Mouse (Mus musculus) kidney, embryonic 15.5 days (tissue): ENCODE measurements around the gene Mrpl16. TPM values are rescaled to one million over a fixed set of nuclear protein-coding genes. Genes with fewer than 3 reads are reported as not detected.
A peak's percentile ranks its signal among the peaks of the same experiment; 100 is the strongest.

Experiments
- ATAC-seq: fragments of 200-750 bp; cut with Nextera tagmentation; replicated peaks from 2 replicates; pipeline ENCODE4 v1.8.0; 2017; ENCODE audit warnings: moderate TSS enrichment; ENCODE audit not compliant: low FRiP score
- H3K27ac ChIP-seq: fragments of 300-500 bp; sonication (generic); 2 replicates; pipeline ENCODE4 v1.5.1; 2015; ENCODE audit warnings: mild to moderate bottlenecking, inconsistent platforms
- H3K27me3 ChIP-seq: fragments of 300-500 bp; sonication (generic); 2 replicates; pipeline ENCODE4 v1.6.1; 2015; ENCODE audit warnings: inconsistent platforms
- H3K36me3 ChIP-seq: fragments of 300-500 bp; sonication (generic); 2 replicates; pipeline ENCODE4 v1.6.1; 2015; ENCODE audit warnings: inconsistent platforms
- H3K4me1 ChIP-seq: fragments of 300-500 bp; sonication (generic); 2 replicates; pipeline ENCODE4 v1.6.1; 2015; ENCODE audit warnings: inconsistent platforms
- H3K4me2 ChIP-seq: fragments of 300-500 bp; sonication (generic); 2 replicates; pipeline ENCODE4 v1.6.1; 2015; ENCODE audit warnings: moderate library complexity, mild to moderate bottlenecking, inconsistent platforms
- H3K4me3 ChIP-seq: fragments of 300-500 bp; sonication (generic); replicated peaks from 2 replicates; pipeline ENCODE4 v1.5.1; 2015; ENCODE audit warnings: mild to moderate bottlenecking, inconsistent platforms
- H3K9ac ChIP-seq: fragments of 300-500 bp; sonication (generic); 2 replicates; pipeline ENCODE4 v1.6.1; 2015; ENCODE audit warnings: mild to moderate bottlenecking, inconsistent platforms
- H3K9me3 ChIP-seq: fragments of 300-500 bp; sonication (generic); replicated peaks from 2 replicates; pipeline ENCODE4 v1.6.1; 2016; ENCODE audit warnings: inconsistent platforms
- WGBS: fragments of 180-500 bp; shearing (Covaris S2); methylation state at CpG from one replicate; pipeline ENCODE4 v1.1.7; 2015; ENCODE audit warnings: mixed read lengths; 5-methylcytosine and 5-hydroxymethylcytosine counted together
- polyA plus RNA-seq: library from polyadenylated mRNA; unstranded; fragments of >200 nt; fragmentation: Nextera tagmentation; extraction: Ambion mirVana; gene quantifications from 2 replicates; pipeline ENCODE4 v1.2.1, GENCODE M21; 2015

Mrpl16 gene
- 52.2 and 52.6 TPM in 2 replicates for polyA plus RNA-seq

DNA sequence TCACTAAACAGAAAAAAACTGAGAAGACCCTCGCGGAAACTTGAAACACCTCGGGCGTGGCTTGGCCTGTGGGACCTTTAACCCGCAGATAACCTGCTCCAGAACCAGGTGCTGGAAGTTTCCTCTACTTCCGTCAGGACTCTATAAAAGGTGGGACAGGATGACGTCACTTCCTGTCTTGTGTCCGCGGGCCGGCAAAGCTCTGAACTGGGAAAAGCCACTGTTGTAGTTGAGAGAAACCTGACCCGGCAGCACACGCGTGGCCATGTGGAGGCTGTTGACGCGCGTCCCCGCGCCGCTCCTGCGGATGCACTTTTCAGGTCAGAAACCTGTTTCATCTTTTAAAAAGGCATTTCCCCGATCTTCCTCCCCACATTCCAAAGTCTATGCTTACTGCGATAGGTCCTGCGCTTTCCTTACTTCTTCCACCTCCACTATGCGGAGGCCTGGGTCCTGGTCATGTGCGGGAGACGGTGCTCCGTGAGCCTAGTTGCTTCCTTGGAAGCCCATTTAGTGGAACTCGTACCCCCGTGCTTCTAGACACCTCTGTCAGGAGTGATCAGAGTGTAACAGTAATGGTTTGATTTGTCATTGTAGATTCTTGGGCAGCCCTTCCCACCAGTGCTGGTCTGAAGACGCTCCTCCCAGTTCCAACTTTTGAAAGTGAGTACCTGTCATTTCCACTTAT lies at the start of gene Mrpl16:
Gene Mrpl16, plus strand, starts transcription at position 187 of the 688 bp plus-strand sequence.
- Histone ChIP-seq H3K4me2 (peak within 1 kb of the TSS; percentile 79), H3K9ac (peak within 1 kb of the TSS; percentile 74), H3K27ac (peak within 1 kb of the TSS; percentile 72), H3K4me1 (peaks cover 10% of the 10 kb centered on the region), H3K27me3 (no peaks in the 10 kb centered on the region), H3K4me3 (peak within 1 kb of the TSS; percentile 74), H3K9me3 (no peaks in the 10 kb centered on the region), H3K36me3 (peaks cover 28% of the 10 kb centered on the region)
- WGBS, result under 1% methylated on average over 30 of the region's 30 CpGs
- peak; percentile 92 for ATAC-seq

- Histone ChIP-seq H3K36me3 (no peaks in the 10 kb centered on the region), H3K4me3 (no peak overlapping the region), H3K27ac (no peak overlapping the region), H3K9ac (no peak overlapping the region), H3K4me2 (no peak overlapping the region), H3K9me3 (no peaks in the 10 kb centered on the region), H3K4me1 (no peaks in the 10 kb centered on the region), H3K27me3 (no peaks in the 10 kb centered on the region)
- ATAC-seq, result no peak
- WGBS, result 91% methylated on average over 2 of the region's 2 CpGs
Observed at GRCm38 (mm10) chr19:11723870-11724269, 46.3 kb upstream of the Mrpl16 start.

DNA sequence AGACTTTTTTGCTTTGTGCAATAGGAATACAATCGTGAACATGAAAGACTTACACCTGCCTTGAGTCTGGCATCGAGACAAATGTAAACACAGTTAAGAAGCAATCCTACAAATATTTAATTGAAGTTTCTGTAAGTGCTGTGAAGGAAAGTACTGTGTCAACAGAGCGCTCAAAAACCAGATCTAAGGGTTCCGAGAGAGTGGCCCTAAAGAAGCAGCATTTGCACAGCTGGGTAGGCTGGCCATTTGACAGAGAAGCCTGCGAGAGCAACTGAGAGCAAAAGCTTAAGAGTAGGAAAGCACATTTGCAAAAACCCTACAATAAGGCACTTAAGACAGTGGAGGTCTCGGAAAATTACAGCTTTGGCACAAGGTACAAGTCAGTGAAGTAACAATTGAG lies 45.9 kb upstream of the Mrpl16 start:
- WGBS, result 86% methylated on average over 6 of the region's 6 CpGs
- no peaks in the 10 kb centered on the region for H3K27me3 ChIP-seq
- H3K36me3 ChIP-seq, result no peaks in the 10 kb centered on the region
- H3K27ac ChIP-seq, result no peak overlapping the region
- no peak for ATAC-seq
- no peaks in the 10 kb centered on the region for H3K9me3 ChIP-seq
- H3K4me1 ChIP-seq, result no peaks in the 10 kb centered on the region
- no peak overlapping the region for H3K4me3 ChIP-seq
- no peak overlapping the region for H3K4me2 ChIP-seq
- no peak overlapping the region for H3K9ac ChIP-seq

DNA sequence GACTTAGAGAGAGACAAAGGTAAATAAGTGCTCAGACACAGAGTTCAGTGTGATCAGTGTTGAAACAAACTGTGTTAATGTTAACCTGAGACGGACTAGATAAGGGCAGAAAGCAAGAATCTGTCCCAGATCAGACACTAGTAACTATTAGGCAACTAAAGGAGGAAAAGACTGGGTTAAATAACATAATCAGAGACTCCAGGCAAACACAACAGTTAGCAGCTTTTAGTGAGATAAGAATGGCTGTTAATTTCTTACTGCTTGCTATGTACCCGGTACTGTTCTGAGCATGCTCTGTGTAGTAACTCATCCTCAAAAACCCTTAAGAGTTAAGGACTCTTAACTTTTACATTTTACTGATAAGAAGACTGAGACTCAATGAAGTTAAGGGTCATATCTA lies 44.3 kb upstream of the Mrpl16 start:
- ATAC-seq, result no peak
- Histone ChIP-seq H3K27me3 (no peaks in the 10 kb centered on the region), H3K9ac (no peak overlapping the region), H3K4me1 (no peaks in the 10 kb centered on the region), H3K4me3 (no peak overlapping the region), H3K4me2 (no peak overlapping the region), H3K9me3 (no peaks in the 10 kb centered on the region), H3K27ac (no peak overlapping the region), H3K36me3 (no peaks in the 10 kb centered on the region)
- WGBS, result 84% methylated on average over 2 of the region's 2 CpGs

DNA sequence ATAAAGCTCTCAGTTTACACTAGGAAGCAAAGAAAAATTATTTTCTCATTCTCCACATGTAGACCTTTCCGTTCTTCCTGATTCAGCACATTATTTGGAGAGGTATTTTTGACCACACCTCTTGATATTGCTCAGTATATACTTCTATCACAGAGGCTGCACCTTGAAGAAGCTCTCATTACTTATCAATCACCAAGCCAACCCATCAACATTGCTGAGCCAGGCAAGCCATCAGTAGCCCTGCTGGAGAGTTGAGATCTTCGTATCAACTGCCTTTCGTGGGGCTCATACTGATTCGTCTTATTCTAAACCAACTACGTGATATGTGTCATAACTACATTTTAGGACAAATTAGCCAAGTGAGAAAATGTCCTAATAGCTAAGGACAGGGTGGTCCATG lies 42.9 kb upstream of the Mrpl16 start:
- no peak for ATAC-seq

DNA sequence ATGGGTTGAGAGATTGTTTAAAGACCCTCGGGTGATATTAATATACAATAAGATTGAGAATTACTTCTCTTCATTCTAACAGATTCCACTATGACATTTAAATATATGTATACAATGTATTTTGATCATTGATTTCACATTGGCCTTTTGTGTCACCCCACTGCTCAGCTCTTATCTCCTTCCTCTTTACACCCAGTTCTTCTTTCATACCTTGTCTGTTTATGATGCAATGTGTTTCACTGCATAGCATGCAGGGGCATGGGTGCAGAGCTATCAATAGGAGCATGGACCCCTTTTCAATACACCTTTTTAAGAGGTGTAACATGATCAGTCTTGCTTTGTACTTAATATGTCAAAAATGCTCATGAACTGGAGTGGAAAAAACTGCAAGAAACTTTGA lies 39.9 kb upstream of the Mrpl16 start:
- no peak overlapping the region for H3K9ac ChIP-seq
- 73% methylated on average over 1 of the region's 1 CpGs for WGBS
- H3K27ac ChIP-seq, result no peak overlapping the region
- H3K4me3 ChIP-seq, result no peak overlapping the region
- no peak for ATAC-seq
- no peaks in the 10 kb centered on the region for H3K36me3 ChIP-seq
- H3K9me3 ChIP-seq, result no peaks in the 10 kb centered on the region
- no peak overlapping the region for H3K4me2 ChIP-seq
- H3K4me1 ChIP-seq, result no peaks in the 10 kb centered on the region
- H3K27me3 ChIP-seq, result no peaks in the 10 kb centered on the region

More for the DNA sequence above, 42.9 kb upstream of the Mrpl16 start:
- Histone ChIP-seq H3K9ac (no peak overlapping the region), H3K27me3 (no peaks in the 10 kb centered on the region), H3K4me1 (no peaks in the 10 kb centered on the region), H3K4me3 (no peak overlapping the region), H3K4me2 (no peak overlapping the region), H3K9me3 (no peaks in the 10 kb centered on the region), H3K27ac (no peak overlapping the region), H3K36me3 (no peaks in the 10 kb centered on the region)
- 91% methylated on average over 5 of the region's 5 CpGs for WGBS

DNA sequence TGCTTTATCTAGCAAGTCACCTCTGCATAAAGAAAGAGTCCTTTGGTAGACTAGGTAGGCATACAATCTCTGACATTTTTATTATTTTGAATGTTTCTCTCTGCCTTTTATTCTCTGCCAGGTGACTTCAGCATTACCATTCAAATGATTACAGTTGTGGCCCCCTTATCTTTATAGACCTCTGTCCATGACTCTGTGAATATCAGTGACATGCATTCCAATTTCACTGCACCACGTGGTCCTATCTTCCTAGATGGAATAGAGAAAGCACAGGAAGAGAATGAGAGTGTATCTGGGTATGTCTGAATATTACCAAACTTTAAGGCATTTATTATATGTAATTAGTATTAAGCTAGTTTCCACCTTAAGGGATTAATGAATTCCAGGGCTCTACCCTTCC lies 33.7 kb upstream of the Mrpl16 start:
- 52% methylated on average over 1 of the region's 1 CpGs for WGBS
- H3K36me3 ChIP-seq, result no peaks in the 10 kb centered on the region
- no peak for ATAC-seq
- H3K27ac ChIP-seq, result no peak overlapping the region
- H3K4me1 ChIP-seq, result no peaks in the 10 kb centered on the region
- no peaks in the 10 kb centered on the region for H3K9me3 ChIP-seq
- H3K27me3 ChIP-seq, result no peaks in the 10 kb centered on the region
- no peak overlapping the region for H3K4me2 ChIP-seq
- H3K9ac ChIP-seq, result no peak overlapping the region
- H3K4me3 ChIP-seq, result no peak overlapping the region

GRCm38 (mm10) chr19:11745680-11746079 lies 24.5 kb upstream of the Mrpl16 start:
- H3K27ac ChIP-seq, result no peak overlapping the region
- no peaks in the 10 kb centered on the region for H3K36me3 ChIP-seq
- H3K9me3 ChIP-seq, result no peaks in the 10 kb centered on the region
- no peak for ATAC-seq
- H3K4me3 ChIP-seq, result no peak overlapping the region
- no peaks in the 10 kb centered on the region for H3K27me3 ChIP-seq
- no peak overlapping the region for H3K9ac ChIP-seq
- no peaks in the 10 kb centered on the region for H3K4me1 ChIP-seq
- H3K4me2 ChIP-seq, result no peak overlapping the region

- Histone ChIP-seq H3K4me1 (no peaks in the 10 kb centered on the region), H3K4me3 (no peak within 1 kb of the TSS), H3K27me3 (no peaks in the 10 kb centered on the region), H3K36me3 (no peaks in the 10 kb centered on the region), H3K4me2 (no peak within 1 kb of the TSS), H3K9ac (no peak within 1 kb of the TSS), H3K9me3 (no peaks in the 10 kb centered on the region), H3K27ac (no peak within 1 kb of the TSS)
- 82% methylated on average over 2 of the region's 2 CpGs for WGBS
- no peak for ATAC-seq
Observed at GRCm38 (mm10) chr19:11747298-11747697, 22.9 kb upstream of the Mrpl16 start, which contains the start of gene Gif. TSS of gene Gif (plus strand) at chr19:11747554.

DNA sequence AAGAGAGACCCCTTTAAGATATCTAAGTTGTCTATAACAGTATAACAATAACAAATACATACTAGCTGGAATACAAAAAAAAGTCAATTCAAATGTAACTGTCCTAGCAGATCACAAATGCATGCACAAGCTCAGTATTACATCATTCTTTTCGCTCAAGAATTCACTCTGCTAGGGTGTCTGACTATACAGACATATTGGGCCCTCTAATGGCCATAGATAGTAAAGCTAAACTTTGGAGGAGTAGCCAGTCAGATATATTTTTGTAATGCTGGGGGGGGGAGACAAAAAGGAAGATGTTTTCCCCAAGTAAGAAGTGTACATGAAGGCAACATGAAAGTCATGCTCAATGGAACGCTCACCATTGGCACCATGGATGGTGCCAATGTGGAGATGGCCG lies 5.1 kb upstream of the Mrpl16 start:
- Histone ChIP-seq H3K27ac (no peak overlapping the region), H3K9ac (no peak overlapping the region), H3K36me3 (no peaks in the 10 kb centered on the region), H3K9me3 (no peaks in the 10 kb centered on the region), H3K4me3 (no peak overlapping the region), H3K4me1 (0 out of 2 replicates have a peak, but pooled peaks cover 3% of the 10 kb centered on the region), H3K4me2 (no peak overlapping the region), H3K27me3 (0 out of 2 replicates have a peak, but pooled peaks cover 9% of the 10 kb centered on the region)
- WGBS, result 82% methylated on average over 3 of the region's 3 CpGs
- no peak for ATAC-seq

- 63% methylated on average over 4 of the region's 4 CpGs for WGBS
- Histone ChIP-seq H3K27ac (no peak overlapping the region), H3K27me3 (0 out of 2 replicates have a peak, but pooled peaks cover 5% of the 10 kb centered on the region), H3K4me2 (no peak overlapping the region), H3K4me3 (no peak overlapping the region), H3K36me3 (no peaks in the 10 kb centered on the region), H3K4me1 (peaks cover 10% of the 10 kb centered on the region), H3K9ac (no peak overlapping the region), H3K9me3 (no peaks in the 10 kb centered on the region)
- ATAC-seq, result no peak
Observed at GRCm38 (mm10) chr19:11766413-11766812, 3.8 kb upstream of the Mrpl16 start.

GRCm38 (mm10) chr19:11768163-11768562 lies 2.0 kb upstream of the Mrpl16 start:
- Histone ChIP-seq H3K27ac (no peak overlapping the region), H3K27me3 (no peaks in the 10 kb centered on the region), H3K9me3 (no peaks in the 10 kb centered on the region), H3K4me3 (no peak overlapping the region), H3K36me3 (peaks cover 8% of the 10 kb centered on the region), H3K9ac (no peak overlapping the region), H3K4me2 (no peak overlapping the region), H3K4me1 (peaks cover 10% of the 10 kb centered on the region)
- WGBS, result 18% methylated on average over 3 of the region's 3 CpGs
- no peak for ATAC-seq
